Mouse (Mus musculus) kidney, adult 2 months (tissue): Measurements from ENCODE around the gene Vps16.

Source experiments
- CTCF ChIP-seq: fragments of 200-500 bp; conservative IDR thresholded peaks from 2 replicates; pipeline ENCODE4 v1.5.1; 2011; ENCODE audit warnings: low read depth, mild to moderate bottlenecking, control low read depth, low read length, moderate library complexity, mixed read lengths; ENCODE audit not compliant: insufficient read depth, insufficient read length
- POLR2A ChIP-seq: fragments of 200-500 bp; IDR thresholded peaks from one replicate; pipeline ENCODE4 v1.6.1; 2011; ENCODE audit warnings: low read depth, low read length, control low read depth

DNA sequence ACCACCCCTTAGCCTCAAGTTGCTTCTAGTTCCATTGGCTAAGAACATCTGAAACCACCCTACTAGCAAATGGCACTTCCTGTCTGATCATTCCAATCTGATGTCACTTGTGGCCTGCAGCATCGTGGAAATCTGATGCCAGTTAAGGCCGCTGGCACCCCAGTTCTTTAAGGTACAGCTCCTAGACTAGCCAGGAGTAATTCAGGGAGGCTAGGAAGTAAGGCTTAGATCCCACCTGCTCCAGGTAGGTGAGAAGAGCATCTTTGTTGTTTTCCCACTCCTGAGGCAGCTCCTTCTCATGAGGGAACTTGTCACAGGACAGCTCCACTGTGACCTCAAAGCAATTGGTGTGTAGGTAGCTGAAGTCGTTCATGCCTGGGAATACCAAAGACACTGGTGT, 31.3 kb upstream of the Vps16 start:
- TF ChIP-seq POLR2A (no peak), CTCF (no peak)
